Mouse (Mus musculus) liver, adult 2 months (tissue): ENCODE data around the gene Castor1.

Experiments used
- CTCF ChIP-seq: fragments of 200-500 bp; IDR thresholded peaks from 2 replicates; pipeline ENCODE4 v1.5.1; 2011; ENCODE audit warnings: low read depth, low read length, control low read depth
- POLR2A ChIP-seq: fragments of 200-500 bp; IDR thresholded peaks from 2 replicates; pipeline ENCODE4 v1.6.1; 2011; ENCODE audit warnings: low read length, control low read depth; ENCODE audit not compliant: insufficient read depth; ENCODE audit errors: extremely low read depth

DNA sequence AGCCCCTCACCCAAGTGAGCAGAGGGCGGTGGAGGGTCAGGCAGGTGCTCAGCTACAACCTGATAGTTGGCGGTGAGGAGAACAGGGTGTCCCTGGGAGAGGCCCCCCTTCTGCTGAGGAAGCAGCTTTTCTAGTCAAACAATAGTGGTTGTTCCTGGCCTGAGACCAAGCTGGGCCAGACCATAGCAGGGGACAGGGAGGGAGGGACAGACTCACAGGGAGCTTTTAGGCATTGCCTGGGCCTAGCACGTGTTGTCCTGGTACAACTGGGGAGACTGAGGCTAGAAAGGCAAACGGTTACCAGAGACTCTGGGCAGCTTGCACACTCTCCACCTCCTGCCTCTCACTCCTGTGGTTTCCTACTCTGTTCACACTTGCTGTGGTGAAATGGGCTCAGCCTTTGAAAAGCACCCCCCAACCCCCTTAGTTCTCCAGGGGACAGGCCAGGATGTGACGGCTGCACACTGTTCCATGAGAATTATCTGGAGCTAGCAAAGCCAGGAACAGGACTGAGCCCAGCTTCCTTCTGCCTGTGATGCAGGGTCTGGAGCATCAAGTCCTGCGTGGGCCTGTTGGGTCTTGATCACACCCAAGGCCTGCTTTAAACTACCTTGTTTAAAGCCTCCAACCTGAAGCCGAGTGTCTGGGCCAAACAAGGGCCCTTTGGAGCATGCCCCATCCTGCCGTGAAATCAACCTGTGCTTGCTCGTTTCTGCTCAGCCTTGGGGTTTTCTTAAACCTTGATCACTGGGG lies 1.6 kb upstream of the Castor1 start:
- TF ChIP-seq POLR2A = no peak
- no peak for TF ChIP-seq CTCF
